Mouse (Mus musculus): ENCODE results near the gene Bean1.

DNA sequence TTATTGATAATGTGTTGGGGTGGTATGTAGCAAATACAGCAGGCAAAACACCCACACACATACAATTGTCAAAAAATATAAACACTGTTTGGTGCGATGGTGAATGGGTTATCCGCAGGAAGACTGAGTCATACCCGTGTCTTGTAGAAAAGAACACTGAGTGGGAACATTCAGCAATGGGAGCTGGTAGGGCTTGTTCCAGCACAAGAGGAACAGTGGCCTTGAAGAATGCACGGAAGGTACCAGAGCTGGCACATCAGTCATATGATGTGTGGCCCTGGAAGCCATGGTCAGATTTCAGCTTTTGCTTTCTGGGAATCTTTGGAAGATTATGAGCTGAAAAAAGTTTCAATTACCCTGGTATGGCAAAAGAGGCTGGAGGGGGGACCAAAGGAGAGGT, 16.6 kb downstream of the Bean1 start:
- TF ChIP-seq CTCF (IDR thresholded peaks at IDR 0.05; ENCODE audit: low read depth, low read length), result no peak
- no peak for TF ChIP-seq POLR2A (IDR thresholded peaks at IDR 0.05; ENCODE audit: insufficient read depth, low read length)
